Mouse (Mus musculus) A20 (cell line): ENCODE results near the gene Eif3l.

Source experiments
- DNase-seq: peaks from one replicate; pipeline ENCODE4 v3.0.0-alpha.2; 2011; ENCODE audit warnings: low read depth, low spot score

Gene Eif3l

DNA sequence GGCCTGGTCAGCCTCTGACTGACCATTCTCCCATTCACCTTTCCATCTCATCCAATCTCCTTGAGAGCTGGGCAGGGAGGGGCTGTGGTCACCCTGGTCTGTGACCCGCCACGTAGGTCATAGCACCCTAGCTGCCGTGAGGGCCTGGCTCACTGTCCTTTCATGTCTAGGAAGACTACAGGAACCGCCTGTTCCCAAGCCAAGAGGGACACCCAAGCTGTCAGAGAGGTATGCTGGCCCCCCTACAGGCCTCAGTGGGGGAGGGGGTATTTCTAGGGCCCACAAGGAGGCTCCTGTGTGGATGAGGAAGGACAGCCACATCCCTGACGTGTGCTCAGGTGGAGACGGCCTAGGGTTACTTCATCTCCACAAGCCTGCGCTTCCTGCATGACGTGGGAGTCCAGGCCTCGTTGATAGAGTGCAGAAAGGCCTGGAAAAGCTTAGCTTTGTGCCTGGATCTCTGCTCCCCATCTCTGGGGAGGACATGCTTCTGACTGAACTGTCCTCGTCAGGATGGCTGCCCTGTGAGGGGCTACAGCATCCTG lies 49.4 kb downstream of the Eif3l start:
- DNase-seq = no peak

DNA sequence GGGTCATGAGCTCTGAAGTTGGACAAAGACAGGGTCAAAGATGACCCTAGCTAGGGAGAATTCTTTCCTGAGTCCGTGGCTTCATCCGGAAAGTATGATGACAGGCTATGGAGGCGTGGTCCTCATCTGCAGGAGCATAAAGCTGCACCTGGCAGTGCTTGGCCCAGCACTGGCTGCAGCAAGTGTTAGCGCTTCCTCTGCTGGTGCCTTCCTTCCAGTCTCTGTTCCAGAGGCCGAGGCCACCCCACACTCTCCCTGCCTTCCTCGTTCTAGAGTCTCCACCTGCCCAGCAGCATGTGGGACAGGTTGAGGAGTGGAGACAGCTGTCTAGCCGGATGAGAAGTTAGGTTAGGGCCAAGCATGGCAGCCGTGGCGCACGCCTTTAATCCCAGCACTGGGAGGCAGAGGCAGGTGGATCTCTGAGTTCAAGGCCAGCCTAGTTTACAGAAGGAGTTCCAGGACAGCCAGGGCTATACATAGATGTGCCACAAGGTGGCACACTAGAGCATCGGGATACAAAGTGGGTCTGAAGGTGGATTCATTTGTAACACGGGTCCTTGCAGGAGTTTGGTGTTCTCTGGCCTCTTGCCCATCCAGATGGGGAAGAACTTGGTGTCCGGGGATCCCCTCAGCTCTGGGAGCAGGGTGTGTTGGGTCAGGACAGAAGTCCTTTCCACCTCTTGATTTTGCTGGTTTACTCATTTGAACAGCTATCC lies 51.4 kb downstream of the Eif3l start:
- DNase-seq = peak; percentile 63

DNA sequence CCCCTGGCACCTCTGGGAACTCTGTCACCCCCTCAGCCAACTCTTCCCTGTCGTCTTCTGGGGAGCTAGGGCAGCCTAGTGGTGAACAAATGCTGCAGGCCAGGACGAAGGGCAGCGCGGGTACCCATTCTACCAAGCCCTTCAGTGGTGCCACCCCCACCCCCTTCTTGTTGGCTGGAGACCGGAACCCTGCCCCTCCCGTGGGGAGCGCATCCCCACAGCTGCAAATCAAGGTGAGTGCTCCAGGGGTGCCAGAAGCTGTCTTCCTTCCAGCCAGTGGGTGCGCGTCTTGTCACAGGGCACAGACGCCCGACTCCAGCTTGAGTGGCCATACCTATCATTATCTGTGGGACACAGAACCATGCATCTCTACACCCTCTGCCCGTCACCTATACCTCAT lies 52.1 kb downstream of the Eif3l start:
- DNase-seq = no peak

DNA sequence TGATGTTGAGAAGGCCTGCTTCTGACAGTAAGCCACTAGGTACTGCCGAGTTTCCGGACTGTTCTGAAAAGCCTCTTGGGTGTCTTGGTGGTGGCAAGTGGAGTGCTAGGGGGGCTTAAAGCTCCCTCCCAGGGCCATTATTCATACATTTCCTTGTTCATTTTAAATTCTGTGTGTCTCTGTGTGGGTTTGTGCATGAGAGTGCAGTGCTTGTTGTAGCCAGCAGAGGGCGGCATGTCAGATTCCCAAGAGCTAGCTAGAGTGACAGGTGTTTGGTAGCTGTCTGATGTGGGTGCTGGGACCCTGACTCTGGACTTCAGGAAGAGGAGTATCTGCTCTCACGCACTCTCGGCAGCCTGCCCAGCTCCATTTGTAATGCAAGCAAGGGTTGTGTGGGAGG lies 53.2 kb downstream of the Eif3l start:
- DNase-seq = no peak

DNA sequence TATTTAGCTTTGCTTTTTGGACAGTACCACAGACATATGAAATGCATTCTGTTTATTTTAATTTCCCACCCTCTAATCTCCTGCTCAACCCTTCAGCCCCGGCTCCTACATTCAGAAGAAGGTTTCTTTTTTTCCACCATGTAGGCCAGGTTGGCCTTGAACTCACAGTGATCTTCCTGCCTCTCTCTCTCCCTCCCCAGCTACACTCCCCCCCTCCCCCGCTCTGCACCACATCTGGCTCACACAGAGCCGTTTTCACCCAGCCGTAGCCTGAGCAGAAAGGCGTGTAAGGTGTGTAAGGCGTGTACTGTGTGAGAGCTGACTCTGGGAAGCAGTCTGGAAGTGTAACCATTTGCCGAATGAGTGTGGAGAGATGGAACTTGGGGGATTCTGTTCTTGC lies 54.3 kb downstream of the Eif3l start:
- DNase-seq = no peak

DNA sequence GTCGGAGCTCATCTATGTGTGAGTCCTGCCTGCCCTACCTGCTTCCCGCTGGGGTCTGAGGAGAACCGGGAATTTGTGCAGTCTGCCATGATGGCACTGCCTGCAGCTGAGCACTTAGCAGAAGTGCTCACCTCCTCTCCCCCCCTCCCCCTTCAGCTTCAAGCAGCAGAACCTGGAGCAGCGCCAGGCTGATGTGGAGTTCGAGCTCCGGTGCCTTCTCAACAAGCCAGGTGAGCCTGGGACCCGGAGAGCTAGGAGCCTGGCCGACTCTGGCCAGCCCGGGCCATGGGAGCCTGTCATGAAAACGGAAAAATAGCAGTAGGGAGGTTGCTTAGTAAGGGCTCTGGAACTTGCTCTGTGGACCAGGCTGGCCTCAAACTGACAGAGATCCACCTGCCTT lies 55.8 kb downstream of the Eif3l start:
- DNase-seq = no peak

DNA sequence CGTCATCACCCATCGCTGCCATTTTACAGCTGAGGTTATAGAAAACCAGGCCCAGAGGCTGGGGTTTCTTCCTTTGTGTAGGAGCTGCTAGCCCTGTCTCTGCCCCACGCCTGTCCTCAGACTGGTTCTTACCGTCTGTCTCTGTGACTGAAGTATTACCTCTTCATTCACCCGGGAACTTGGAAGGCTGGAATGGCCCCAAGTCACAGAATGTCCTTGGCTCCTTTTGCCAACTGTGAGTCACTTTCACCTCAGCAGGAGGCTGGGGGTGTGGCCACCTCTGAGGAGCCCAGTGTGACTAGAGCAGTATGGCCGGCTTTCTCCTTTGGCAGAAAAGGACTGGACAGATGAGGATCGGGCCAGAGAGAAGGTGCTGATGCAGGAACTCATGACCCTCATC lies 56.5 kb downstream of the Eif3l start:
- no peak for DNase-seq

DNA sequence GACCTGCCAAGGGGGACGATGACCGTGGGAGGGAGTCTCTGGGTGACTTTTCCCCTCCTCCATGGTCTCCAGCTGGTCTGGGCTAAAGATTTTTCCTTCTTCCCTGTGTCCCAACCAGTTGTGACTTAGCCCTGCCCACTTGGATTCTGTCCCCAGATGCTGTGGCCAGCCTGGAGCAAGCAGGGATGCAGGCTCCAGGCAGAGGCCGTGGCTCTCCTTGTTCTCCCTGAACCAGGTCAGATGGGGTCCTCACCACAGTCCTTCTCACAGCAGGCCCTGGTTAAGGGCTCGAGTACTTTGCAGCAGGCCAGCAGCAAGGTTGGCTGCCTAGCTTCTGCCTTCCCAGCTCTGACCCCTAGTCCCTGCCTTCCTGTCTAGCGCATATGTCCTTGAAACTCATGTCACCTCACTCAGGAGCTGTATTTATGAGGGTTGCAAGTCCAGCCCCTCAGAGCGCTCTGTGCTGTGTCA lies 58.2 kb downstream of the Eif3l start:
- DNase-seq = no peak

DNA sequence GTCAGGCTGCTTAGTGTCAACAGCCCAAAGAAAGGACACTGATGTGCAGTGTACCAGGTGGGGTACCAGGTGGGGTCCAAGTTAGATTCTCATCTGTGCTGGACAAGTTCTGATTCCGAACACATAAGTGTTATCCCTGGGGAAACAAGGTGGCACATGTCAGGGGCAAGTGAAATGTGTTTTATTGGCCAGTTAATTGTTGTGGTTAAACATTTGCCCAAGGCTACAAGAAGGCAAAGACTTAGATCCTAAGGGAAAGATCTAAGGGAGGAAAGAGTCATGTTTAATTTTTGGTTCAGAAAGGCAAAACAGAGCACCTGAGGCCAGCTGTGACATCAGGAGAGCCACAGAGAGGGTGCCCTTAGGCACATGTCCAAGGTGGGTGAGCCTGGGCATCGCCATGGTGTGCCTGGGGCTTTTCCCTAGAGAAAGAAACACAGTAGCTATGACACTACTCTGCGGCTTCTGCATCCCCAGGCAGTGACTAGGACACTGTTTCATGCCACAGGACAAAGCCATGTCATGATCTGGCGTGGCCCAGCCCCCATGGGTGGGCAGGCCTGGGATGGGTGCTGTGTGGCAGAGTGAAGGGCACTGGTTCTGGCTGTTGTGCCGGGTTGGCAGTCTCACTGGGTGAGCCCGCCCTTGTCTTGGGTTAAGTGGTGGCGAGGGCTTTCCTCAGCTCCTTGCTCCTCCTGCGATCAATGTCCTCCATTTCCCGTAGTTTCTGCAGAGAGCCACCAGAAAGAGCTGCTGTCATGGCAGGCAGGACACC lies 59.7 kb downstream of the Eif3l start:
- DNase-seq = no peak

DNA sequence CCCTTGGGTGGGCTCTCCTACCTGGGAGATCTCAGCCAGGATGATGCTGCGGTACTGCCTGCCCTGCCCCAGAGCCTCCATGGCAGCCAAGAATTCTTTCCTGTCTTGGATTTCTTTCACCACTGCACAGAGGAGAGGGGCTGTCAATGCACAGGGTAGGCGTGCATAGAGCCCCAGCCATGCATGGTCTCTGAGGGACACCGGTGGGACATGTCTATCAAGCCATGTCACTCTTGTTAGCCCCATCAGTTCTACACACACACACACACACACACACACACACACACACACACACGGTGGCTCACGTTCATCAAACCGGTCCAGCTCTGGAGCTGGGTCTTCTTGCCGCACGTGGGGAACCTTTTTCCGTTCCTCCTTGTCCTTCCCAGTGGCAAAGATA lies 60.4 kb downstream of the Eif3l start:
- no peak for DNase-seq

DNA sequence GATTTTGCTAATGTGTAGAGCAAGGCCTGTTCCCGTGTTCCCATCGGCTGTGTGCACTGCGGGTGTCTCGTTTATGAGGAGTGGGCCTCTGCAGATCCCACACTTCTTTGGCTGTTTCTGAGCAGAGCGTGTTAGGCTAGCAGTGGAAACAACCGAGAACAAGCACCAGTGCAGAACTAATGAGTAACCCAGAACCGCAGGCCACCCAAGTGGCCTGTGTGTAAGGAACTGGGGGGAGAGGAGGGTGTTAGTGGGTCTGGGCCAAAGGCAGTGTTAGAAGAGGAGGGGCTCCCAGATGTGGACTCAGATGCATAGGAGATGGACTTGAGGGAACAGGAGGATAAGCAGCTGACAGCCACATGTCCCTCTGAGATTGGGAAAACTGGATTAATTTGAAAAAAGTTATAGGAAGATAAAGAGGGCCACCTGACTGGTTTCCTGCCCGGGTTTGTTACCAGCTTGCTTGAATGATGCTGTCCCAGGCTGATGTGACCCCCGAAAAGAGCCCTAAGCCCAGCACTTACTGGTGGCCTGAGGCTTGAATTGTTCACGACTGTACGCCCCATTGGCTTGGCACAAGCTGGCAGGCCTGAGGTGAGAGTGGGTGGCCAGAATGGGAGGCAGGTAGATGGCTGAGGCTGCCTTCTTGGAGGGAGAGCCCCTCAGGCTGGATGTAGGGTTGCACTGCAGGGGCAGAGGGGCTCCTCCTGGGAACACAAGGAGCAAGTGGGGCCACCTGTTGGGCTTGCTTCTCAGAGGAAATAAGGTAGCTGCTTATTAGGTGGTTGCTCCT lies 61.0 kb downstream of the Eif3l start:
- no peak for DNase-seq

DNA sequence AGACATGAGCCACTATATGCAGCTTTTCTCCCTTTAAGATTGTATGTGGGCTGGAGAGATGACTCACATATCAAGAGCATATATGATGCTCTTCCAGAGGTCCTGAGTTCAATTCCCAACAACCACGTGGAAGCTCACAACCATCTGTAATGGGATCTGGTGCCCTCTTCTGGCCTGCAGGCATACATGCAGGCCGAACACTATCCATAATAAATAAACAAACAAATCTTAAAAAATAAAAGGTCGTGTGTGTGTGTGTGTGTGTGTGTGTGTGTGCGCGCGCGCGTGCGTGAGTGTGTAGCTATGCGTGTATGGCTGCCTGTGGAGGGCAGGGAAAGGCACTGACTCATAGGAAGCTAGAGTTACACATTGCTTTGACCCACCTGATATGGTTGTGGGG lies 64.7 kb downstream of the Eif3l start:
- peak; percentile 34 for DNase-seq

DNA sequence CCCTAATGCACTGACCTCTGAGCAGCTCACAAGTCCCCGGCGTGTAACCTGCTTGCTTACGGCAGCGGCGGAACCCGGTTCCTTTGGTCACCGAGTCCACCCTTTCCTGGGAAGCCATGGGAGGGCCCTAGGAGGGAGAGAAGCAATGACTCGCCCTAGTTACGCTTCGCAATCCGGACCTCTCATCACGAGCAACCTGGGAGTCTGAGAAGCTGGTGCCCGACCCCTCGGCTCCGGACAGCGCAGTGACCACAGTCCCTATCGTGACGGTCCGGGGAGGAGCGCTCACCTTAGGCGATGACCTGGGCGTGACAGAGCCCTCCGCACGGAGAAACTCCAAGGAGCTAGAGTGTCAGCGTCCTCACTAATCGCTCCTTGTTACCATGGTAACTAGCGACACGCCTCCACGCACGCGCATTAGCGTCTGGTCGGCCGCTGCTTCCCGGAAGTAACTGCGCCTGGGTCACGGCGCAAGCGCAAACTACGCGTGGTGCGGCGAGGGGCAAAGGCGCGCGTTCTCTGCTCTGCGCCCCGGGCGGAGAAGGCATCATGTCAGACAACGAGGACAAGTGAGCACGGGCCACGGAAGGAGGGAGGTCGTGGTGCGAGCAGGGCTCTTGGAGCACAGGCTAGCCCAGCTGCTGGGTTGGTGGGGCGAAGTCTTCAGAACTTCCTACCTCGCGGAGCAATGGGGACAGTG lies 66.0 kb downstream of the Eif3l start, which contains the start of the genes Polr2f and 1700088E04Rik:
Gene Polr2f (plus strand): TSS at position 144 of the 700 bp plus-strand sequence.
Gene 1700088E04Rik (minus strand): TSS at position 388 of the 700 bp plus-strand sequence.
- peak; percentile 95 for DNase-seq

DNA sequence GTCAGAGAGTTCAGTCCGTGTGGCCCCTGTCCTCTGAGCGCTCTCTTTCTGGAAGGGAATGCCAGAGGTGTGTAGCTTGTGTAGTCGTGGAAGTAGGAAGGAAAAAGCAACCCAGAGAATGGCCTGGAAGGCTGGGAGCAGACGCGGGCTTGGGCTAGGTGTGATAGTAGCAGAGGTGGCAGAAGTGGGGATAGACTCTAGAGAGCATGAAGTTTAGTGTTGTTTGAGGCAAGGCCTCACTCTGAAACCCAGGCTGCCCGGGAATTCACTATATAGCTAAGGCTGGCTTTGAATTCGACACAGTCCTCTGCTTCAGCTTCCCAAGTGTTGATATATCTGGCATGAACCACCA lies 66.6 kb downstream of the Eif3l start:
- DNase-seq = no peak

DNA sequence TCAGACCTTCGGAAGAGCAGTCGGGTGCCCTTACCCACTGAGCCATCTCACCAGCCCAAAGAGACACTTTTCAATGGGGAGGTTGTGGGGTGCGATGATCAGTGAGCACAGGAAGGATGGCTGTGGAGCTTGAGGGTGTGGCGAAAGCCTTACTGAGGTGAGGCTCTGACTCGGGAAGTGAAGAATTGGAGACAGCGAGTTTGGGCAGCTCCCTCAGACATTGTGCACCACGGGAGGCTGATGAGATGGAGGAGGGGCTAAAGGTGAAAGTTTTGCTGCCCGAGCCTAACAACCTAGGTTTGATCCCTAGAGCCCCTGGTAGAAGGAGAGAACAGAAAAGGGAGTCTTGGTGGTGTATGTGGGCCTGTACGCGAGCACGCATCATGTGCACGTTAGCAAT lies 68.3 kb downstream of the Eif3l start:
- no peak for DNase-seq
